Mouse (Mus musculus) lung, postnatal 4 days (tissue): Measurements from ENCODE around the gene Zfp263.
A peak's percentile ranks its signal among the peaks of the same experiment; 100 is the strongest.

ENCODE experiments used
- DNase-seq, 2 experiments: peaks; one replicate each; pipeline ENCODE4 v3.0.0; 2021

The Zfp263 gene

DNA sequence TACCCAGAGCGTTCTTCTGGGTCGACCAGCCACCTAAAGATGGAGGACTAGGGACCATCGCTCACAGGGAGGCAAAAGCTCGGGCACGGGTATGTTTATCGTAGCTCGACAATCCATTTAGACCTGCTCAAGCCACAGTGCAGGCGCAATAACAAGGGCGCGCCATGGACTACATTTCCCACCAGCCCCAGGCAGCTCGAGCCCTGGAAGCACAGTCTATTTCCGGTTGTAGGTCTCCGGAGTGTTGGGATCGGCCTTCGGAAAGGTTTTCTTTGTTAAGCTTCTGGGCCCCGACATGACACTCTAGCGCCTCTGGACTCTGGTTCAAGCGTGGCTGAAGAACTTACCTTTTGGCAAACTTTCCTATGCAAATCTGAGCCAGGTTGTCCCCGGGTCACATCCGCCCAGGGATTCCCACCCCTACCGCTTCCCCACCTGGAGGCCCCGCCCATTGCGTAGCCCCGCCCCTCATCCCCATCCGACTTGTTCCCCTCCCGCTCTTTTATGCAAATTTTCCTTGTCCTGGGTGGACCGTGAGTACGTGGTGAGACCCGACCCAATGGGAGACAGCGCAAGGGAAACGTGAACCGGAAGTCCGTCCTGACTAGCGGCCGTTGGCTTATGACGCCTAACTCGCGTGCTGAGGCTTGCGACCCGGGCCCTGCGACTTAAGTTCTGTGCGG is at the start of gene Zfp263:
Gene Zfp263, plus strand, starts transcription at position 591 of the 683 bp plus-strand sequence.
- peak; percentile 92 to 96 for DNase-seq

DNA sequence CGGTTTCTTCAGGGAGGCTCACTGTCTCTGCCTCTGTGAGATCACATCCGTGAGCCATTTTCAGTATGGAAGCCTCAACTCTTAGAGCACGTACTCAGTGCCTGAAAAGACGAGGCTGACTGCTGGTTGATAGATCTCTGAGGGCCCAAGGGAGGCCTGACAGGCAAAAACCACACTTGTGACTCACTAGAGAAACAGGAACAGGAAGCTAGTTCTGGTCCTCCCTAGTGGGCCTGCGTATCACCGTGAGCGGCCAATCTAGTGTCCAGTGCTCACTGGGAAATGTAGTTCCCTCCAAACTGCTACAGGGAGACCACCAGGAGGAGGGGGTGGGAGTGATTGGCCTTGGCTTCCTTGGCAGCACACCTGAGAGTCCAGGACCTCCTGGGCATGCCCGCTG is 44.6 kb upstream of the Zfp263 start:
- DNase-seq = peak; percentile 18 to 26

DNA sequence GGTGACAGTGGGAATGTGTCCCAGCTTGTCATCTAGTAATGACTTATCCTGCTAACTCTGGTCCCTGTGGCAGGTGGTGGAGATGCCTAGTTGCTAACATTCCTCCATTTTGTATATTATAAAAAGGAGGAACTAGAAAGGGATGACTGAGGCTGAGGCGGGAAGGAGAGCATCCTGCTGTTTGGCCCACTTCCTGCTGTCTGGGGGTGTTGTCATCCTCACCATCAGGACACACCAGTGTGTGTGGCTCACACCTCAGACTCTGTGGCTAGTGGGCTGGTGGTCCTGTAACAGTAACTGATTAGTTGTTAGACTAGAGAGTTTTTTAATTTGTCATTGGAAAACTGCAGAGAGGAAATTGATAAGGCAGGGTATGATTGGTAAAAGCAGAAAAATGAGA is 43.0 kb upstream of the Zfp263 start:
- DNase-seq = no peak

DNA sequence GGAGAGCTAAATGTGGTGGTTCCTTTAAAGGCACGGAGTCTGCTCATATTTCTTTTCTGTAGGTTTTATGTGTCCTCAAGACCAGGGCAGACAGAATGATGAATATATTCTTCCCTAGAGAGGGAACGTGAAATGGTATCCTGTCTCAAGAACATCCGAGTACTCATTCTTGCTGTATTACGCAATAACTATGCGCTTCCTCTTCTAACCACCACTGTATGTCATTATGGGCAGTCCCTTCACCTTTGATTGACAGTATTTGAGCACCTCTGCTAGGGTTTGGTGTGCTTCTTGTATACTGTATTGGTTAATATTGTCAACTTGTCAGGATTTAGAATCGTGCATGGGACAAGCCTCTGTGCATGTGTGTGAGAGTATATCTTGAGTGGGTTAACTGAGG is 37.2 kb upstream of the Zfp263 start:
- no peak for DNase-seq

DNA sequence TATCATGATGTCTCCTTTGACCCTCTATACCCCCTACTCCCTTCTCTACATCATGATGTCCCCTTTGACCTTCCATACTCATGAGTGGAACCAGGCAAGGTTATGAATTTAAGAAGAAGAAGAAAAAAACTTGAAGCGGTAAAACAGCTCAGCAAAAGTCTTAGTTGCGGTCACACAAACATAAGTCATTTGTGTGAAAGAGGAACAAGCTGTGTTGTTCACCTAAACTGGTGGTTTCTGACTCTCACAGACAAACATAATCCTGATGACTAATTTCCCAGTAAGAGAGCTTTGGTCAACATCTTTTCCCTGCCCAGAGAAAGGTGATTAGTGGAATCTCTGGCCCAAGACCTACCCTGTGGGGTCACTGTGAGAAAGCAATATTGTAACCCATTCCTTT is 29.2 kb upstream of the Zfp263 start:
- no peak for DNase-seq

DNA sequence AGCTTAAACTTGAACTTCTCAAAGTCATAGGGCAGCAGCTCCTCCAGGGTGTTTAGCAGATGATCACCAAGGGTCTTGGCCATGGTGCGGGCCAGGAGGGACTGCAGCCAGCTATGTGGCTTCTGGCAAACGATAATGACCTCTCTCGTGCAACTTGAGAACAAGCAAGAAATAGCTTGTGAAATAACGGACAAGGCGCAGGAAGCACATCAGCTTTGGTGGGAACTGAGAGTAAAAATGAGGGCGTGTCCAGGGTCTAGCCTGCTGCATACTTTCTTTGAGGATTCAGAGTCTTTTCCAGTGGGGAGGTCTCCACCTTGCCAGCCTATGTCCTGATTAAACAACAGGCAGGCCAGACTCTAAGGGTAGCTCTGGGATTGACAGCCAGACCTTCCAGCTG is 25.9 kb upstream of the Zfp263 start, which contains the start of gene Mefv:
Gene Mefv, minus strand, starts transcription at position 118 of the 400 bp plus-strand sequence.
- DNase-seq = no peak

DNA sequence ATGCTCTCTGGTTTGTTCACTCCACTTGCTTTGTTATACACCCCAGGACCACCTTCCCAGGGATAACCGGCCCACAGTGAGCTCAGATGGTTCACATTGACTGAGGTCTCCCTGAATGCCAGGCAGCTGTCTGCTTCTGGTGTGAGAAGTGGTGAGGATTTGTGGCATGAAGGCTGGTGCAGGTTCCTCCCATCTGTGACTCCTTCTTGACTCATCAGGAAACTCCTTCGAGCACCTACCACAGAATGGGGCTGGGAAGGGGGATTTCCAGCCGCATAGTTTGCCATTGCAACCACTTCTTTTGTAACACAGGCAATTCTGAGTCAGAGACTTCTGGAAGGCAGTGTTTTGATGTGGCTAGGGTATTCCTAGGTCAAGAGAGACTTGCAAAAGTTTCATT is 20.7 kb upstream of the Zfp263 start:
- DNase-seq = no peak

DNA sequence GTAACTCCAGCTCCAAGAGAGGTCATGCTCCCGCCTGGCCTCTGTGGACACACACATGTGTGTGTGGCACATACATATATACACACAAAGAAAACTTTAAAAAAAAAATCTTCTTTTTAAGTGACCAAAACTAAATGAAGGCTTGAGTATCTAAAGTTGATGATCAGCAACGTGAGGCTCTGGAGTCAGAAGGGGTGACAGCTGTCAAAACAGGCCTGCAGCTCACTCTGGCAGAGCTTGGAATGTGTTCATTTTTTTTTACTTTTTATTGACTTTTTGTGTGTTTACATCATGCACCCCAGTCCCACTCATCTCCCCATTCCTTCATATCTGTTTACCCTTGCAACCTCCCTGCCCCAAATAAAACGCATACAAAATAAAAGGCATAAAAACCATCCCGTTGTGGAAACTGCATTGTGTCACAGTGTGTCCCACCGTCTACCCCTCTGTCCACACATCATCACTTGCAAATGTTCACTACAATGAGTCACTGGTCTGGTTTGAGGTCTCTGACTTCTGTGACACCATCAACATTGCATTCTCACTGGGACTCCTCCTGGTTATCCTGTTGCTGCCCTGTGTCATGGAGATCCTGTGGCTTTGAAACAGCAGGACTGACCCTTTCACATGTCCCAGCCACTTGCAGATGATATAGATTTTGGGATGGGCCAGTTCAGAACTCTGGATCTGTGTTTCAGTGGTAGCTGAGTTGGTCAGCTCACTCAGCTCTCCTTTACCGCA is 15.7 kb upstream of the Zfp263 start:
- no peak for DNase-seq

DNA sequence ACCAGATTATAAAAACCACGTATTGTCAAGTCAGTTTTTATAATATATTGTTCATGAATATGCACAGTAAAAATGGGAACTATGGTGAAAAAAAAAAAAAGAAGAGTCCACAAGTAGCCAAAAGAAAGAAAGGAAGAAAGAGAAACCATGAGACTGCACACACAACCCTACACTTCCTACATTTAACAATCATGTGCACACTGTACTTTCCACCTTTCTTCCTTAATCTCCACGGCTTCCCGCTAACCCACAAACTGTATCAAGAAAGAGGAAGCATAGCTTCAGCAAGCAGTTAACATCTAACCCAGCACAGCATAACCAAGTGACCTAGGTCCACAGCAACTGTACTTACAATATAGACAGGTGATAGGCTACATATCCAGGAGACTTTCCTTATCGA is 11.3 kb upstream of the Zfp263 start:
- DNase-seq = no peak

DNA sequence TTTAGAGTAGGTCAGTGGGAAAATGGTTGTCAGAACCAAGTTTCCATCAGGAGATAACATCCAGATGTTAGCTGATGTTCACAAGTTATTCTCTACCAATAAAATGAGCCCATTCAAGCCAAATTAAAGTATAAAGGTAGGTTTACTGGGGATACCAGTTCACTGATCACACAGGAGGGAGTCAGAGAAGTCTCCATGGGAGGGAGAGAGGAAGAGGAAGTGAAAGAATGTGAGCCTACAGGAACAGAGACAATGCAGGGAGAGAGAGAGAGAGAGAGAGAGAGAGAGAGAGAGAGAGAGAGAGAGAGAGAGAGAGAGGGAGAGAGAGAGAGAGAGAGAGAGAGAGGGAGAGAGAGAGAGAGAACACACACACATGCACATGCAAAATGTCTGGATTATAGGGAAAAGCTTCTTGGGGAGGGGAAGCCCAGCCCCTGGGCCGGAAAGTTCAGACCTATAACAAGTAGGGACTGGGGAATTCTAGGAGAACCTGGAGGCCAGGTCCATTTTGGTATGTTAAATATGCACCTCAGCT is 10.6 kb upstream of the Zfp263 start:
- no peak for DNase-seq

DNA sequence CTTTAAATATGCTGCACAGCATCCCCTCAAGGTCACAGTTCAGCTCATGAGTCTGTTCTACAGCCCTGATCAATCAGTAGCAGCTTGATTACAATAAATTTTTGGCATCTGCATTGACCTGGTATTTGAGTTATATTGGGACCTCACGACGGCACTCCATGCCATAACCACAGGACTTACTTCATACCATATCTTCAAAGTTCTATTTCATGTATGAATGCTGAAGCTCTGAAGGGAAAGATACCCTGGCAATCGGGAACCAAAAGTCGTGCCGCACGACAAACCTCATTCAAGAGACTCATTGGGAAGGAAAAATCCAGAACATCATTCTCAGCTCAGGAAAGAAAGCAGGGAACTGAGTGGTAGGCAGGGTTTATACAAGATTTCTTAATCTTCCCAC is 1.4 kb upstream of the Zfp263 start:
- DNase-seq = no peak

DNA sequence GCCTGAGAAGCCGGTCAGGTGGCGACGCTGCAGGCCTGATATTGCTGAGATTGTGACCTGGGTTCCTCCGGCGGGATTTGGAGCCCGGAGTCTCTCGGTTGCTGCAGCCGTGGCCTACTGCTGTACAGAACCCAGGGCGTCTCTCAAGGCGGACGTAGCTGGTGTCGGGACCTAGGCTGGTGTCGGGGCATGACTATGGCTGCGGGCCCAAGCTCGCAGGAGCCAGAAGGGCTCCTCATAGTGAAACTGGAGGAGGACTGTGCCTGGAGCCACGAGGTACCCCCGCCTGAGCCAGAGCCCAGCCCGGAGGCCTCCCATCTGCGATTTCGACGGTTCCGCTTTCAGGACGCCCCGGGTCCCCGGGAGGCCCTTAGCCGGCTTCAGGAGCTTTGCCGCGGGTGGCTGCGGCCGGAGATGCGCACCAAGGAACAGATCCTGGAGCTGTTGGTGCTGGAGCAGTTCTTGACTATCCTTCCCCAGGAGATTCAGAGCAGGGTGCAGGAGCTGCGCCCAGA is 350 bp downstream of the Zfp263 start:
- peak in 1 of 2 experiments; percentile 58 for DNase-seq

DNA sequence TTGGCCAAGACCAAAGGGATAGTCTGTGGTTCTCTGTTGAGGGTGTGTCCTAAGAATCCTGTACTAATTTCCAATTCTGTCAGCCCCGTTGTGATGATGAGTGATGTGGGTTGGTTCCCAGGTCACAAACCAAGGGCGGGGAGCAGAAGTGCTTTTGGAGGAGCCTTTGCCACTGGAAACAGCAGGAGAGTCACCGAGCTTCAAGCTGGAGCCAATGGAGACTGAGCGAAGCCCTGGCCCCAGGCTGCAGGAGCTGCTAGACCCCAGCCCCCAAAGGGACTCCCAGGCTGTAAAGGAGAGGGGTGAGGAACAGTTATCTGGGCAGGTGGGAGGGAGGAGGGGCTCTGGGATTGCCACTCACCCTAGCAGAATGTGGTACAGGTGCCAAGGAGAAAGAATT is 1.8 kb downstream of the Zfp263 start:
- no peak for DNase-seq

DNA sequence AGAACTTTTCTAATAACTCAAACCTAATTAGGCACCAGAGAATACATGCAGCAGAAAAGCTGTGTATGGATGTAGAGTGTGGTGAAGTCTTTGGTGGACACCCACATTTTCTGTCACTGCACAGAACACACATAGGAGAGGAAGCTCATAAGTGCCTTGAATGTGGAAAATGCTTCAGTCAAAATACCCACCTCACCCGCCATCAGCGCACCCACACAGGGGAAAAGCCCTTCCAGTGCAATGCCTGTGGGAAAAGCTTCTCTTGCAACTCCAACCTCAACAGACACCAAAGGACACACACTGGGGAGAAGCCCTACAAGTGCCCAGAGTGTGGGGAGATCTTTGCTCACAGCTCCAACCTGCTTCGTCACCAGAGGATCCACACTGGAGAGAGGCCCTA is 5.1 kb downstream of the Zfp263 start:
- DNase-seq = no peak

DNA sequence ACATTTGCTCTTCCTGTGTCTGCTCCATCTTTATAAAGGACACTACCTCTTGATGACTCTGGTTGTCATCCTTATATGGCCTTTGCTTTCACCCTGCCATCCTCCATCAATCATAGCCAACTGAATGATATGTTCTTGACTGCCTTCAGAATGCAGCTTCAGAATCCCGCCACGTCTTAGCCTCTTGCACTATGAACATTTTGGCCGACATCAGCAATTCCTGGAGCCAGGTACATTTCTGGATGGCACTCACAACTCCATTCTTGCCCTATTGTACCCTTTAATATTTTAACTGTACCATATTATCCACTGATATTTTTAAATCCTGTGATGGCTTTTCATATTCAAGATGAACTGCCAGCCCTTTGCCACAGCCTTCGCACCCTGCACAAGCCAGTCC is 27.7 kb downstream of the Zfp263 start:
- no peak for DNase-seq

DNA sequence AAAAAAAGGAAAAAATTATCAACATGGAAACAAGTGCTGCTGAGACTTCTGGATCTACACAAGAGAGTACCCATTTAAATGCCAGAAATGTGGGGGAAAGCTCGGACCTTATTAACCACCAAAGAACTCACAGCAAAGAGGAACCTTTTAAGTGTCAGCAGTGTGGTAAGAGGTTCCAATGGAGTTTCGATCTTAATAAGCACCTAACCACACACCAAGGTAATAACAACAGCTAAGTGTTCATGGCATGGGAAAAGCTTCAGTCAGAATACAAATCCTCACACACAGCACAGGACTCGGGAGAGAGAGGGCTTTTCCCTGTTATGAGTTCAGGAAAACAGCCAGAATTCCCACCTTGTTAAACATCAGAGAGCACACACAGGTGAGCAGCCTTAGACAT is 32.5 kb downstream of the Zfp263 start:
- DNase-seq = no peak

DNA sequence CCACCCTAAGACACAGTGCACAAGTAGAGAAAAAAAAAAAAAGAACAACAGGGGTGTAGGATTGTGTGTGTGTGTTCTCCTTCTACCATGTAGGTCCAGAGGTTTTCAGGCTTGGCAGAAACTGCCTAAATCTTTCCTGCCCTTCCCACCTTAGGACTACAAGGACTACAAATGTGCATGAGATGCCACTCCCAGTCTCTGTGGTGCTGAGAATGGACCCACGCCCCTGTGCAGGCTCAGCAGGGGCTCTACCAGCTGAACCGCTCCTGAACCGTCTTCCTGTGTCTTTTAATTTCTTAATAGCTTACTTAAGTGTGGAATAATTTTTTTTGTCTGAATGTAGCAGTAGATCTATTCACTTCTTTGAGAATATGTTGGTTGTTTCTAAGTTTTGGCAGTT is 34.1 kb downstream of the Zfp263 start:
- no peak for DNase-seq

DNA sequence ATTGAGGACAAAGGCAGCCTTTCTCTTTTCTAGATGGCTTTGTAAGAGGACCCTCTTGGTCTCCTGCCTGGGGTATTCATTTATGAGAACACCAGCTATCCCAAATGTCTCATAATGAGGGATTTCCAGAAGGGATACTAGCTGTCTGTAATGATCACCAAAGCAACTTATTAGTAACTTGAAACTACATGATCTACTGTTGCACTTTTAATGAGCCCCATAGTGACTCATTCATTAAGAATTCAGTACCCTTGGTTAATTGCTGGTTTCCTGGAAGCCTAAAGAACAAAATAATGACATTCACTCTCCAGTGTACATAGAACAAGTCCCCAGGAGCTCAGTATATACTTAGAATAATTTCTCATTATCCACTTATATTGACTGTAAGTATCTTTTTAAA is 37.3 kb downstream of the Zfp263 start:
- DNase-seq = no peak

DNA sequence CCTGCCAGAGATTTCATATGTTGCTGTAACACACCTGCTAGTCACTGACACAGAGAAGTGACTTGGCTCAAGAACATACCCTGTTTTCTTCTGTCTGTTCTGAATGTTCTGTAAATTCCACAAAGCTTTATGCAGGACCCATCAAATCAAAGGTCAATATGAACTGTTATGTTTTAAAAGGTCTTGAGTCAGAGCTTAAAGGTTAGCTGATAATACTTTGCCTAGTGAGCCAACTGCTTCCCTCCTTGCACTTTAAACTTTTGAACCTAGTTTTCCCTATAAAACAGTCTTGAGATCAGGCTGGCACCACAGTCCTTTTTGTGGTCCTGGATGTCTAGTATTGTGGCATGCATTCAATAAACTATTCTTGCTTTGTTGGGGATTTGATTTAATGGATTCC is 44.5 kb downstream of the Zfp263 start:
- no peak for DNase-seq
